Mouse (Mus musculus) hindlimb bud, embryonic 11.5 days (tissue): Measurements from ENCODE around the gene 1700017N19Rik.
"Not testable (repeated sequence)": the region's sequence is repeated elsewhere in the genome, so short reads cannot be mapped to it uniquely, and the experiment has no call there.

Experiments used
- DNase-seq: peaks from one replicate; pipeline ENCODE4 v3.0.0-alpha.2; 2012; ENCODE audit warnings: low read depth, low spot score; ENCODE audit errors: extremely low spot score

1700017N19Rik gene

DNA sequence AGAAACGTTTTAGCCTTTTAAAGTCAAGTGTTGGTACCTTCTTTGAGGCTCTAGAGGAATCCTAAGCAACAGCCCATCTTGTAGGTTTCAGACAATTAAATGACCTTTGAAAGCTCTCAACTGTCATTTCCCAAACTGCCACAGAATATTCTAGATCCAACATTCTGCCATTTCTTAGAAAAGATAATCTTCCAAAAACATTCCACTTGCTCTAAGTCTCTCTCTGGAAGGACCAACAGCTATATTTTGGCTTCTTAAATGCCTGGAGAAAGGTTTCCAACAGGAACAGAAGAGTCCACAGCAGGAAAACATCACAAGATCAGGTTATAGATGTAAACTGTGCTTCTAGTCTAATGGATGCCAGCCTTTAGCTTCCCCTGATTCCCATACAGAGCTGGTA, at the start of gene 1700017N19Rik, which contains the start of gene 4930430F08Rik:
1700017N19Rik (plus strand) TSS at position 162 of the 400 bp plus-strand sequence.
4930430F08Rik (minus strand) TSS at position 101 of the 400 bp plus-strand sequence.
- no peak for DNase-seq

DNA sequence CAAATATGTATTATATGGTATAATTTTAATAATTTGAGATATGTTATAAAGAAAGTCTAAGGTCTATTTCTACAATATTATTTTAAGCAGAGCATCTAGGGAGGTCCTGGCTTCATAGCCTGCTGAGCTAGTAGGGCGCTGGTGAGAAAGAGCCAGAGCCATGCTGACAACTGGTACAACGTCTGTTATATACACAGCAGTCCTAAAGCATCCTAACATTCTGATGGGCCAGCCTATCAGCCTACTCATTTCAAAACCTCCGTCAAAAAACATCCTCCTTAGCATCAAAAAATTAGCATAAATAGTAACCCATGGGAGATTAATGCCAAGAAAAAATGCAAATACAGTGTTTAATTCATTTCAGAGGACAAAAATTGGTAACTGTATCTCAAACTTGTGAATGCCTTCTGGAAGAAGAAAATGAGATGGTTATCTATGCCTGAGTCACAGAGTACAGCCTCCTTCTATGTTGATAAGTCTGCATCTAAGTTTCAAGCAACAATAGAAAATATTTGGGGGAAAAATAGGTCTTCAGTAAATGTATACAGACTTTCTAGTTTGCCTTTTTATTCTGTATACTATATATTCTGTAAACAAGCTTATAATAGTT, 33.6 kb upstream of the 1700017N19Rik start:
- no peak for DNase-seq

DNA sequence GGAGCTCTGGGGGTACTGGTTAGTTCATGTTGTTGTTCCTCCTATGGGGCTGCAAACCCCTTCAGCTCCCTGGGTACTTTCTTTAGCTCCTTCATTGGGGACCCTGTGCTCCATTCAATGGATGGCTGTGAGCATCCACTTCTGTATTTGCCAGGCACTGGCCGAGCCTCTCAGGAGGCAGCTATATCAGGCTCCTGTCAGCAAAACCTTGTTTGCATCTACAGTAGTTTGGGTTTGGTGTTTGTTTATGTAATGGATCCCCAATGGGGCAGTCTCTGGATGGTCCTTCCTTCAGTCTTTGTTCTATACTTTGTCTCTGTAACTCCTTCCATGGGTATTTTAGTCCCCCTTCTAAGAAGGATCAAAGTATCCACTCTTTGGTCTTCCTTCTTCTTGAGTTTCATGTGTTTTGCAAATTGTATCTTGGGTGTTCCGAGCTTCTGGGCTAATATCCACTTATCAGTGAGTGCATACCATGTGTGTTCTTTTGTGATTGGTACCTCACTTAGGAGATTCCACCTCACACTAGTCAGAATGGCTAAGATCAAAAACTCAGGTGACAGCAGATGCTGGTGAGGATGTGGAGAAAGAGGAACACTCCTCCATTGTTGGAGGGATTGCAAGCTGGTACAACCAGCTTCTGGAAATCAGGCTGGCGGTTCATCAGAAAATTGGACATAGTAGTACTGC, 29.9 kb upstream of the 1700017N19Rik start:
- DNase-seq: not testable (repeated sequence)

DNA sequence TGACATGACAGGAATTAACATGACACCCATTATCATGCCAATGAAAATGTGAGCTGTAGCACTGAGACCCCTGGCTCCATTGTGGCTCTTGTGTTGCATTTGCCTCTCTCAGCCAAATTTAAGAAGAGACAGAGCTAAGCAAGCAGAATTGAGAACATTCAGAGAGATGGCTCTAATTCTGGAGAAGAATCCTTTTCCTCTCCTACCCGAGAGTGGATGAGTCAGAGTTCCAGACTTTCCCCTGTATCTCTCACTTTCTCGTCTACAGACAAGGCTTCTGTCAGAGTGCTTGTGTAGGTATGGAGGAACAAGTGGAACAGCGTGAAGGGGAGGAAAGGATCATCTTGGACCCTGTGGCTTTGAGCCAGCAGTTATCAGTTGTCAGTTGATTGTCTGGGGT, 26.2 kb upstream of the 1700017N19Rik start:
- DNase-seq: no peak

DNA sequence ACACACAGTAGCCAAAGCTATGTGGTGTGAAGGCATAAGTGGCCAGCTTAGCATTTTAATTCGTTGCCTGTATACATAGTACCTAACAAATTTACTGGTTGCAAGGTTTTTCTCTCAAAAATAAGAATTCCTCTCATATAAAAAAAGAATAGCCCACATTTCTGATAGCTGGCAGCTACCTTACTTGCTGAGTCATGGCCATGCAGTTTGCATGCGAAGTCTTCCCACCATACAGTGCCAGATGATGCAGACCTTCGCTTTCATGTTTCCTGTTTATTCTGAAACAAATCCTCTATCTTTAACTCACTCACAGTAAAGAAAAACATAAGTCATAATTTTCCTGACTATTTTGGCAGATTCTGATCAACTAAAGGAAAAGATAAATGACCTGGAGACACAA, 18.6 kb upstream of the 1700017N19Rik start:
- no peak for DNase-seq

DNA sequence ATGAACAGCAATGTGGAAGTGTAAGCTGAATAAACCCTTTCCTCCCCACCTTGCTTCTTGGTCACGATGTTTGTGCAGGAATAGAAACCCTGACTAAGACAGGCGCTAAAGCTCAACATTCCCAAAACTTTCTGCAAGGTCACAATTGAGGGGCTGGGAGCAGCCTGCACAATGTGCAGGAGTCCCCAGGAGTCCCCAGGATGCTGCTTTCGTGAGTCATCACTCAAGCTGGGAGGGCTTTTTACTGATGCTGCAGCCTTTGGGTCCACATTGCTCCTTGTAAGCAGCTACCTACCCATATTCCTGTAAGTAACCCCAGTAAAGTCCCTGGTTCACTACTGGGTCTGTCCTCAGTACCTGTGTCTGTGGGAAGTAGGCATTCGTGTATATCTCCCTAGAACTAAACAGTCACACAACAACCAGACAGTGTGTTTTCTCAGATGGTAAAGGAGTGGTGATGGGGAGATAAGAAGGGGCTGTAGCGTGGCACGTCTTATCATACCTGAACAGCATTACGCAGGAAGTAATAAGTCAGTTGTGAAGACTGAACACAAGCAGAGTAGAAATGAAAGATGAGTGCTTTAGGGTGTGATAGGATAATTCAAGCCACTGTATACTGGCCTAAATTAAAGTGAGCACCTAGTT, 15.7 kb upstream of the 1700017N19Rik start:
- DNase-seq: no peak

DNA sequence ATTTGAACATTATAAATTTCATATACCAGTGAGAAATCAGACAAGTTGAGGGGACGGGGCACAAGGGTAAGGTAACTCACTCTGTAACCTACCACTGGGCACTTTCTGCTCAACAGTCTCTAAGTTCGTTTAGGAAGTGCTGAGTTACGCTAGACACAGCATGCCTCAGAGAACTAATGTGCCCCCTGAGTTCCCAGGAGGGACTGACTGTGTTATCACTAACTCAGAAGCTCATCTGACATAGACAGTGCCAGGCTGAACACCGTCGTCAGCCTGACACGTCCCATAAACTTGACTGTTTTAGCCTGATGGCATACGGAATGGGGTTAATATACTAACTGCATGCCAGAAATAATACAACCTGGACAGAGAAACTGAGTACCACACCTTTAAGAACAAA, 15.0 kb upstream of the 1700017N19Rik start:
- DNase-seq: no peak

DNA sequence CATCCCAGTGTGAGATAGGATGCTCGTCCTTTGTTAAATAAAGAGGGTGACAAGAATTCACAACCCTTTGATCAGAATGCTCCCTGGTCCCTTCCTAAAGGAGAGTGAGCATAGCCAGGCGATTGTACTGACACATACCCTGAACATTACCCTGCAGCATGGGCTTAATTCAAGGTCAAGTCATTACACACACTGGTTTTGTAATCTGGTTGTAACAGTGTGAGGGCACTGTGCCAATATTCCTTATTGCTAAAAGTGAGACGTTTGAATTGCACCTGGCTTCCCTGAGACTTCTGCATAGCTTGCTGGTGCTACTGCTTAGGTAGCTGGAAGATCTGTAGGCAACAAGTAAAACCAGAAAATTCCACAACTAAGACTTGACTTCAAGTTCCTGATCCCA, 6.1 kb upstream of the 1700017N19Rik start:
- DNase-seq: no peak

DNA sequence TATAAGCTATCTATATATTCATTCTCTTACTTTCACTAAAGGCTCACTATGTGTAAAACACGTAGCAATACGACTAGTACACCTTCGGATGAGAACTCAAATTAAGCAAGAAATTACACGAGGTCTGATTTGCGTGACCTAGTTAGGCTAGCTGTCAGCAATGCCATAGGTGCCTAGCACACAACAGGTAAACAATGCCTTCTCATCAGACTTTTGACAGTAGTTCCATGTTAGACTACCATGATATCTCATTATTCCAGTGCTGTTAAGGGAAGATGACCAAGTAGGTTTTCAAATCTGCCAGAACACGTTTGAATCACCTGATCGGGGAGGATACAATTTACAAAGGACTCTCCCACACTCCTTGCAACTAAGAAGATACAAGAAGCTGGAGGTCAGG, 1.8 kb upstream of the 1700017N19Rik start:
- DNase-seq: no peak

DNA sequence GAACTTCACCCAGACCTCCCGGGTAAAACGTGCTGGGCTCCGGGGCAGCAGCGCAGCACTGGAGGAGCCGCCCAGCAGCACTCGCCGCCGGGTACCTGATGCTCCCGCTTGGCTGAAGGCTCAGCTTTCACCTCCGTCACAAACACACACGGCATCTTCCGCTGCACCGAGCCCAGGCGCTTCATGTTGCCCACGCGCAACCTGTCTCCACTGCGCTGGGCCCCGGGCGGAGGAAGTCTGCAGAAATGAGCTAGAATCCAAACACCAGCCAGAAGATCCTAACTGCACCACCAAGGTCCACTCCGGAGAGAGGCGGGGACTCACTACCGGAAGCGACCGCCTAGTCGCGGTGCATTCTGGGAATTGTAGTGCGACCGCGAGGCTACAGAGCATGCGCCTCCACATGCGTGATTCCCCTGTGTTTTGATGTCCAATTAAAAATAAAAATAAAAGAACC, 1.3 kb upstream of the 1700017N19Rik start:
- DNase-seq: peak; percentile 75

DNA sequence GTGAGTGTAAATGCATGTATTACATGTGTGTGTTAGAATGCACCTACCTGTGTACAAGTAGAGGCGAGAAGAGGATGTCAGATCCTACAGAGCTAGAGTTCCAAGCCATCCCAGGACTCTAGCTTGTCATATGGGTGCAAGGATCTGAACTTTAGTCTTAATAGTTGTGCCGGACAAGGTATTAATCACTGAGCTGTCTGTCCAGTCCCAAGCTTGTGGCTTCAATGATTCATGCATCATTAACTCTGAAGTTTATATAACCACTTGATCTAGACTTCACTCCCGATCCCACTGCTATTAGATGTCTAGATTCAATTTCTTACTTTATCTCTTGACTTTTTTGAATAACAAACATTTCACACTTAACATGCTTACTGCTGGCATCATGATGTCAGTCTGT, 8.1 kb downstream of the 1700017N19Rik start:
- no peak for DNase-seq

DNA sequence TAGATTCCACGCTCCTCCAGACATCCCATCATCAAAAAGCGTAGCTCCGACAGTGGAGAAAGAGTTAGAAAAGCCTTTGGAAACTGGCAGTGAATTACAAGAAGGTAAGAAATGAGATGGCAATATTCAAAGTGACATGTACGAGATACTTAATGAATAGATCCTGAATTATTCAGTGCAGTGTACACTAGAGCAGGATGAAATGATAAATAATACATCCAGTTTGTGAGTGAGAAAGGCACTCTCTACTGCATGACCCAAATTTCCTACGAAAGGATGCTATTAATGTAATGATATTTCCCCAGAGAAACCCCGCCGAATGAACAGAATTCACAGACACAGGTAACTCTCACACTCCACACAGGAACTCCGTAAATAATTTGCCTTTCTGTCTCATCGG, 13.2 kb downstream of the 1700017N19Rik start:
- no peak for DNase-seq

DNA sequence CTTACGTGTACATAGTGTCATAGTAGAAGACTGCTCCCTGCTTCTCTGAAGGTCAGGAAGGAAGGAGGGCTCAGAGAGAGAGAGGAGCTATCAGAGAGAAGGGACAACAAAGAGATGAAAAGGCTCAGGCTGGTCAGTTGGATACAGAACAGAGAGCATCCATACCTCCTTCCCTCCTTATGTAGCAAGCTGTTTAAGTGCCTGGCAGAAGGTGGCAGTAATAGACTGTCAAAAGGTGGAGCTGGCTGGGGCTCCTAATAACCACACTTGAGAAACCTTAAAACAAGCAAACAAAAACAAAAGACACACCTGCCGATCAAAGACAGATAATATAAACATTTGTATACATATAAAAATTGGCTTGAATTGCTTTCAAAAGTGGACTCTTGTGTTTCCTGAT, 14.0 kb downstream of the 1700017N19Rik start:
- DNase-seq: no peak

DNA sequence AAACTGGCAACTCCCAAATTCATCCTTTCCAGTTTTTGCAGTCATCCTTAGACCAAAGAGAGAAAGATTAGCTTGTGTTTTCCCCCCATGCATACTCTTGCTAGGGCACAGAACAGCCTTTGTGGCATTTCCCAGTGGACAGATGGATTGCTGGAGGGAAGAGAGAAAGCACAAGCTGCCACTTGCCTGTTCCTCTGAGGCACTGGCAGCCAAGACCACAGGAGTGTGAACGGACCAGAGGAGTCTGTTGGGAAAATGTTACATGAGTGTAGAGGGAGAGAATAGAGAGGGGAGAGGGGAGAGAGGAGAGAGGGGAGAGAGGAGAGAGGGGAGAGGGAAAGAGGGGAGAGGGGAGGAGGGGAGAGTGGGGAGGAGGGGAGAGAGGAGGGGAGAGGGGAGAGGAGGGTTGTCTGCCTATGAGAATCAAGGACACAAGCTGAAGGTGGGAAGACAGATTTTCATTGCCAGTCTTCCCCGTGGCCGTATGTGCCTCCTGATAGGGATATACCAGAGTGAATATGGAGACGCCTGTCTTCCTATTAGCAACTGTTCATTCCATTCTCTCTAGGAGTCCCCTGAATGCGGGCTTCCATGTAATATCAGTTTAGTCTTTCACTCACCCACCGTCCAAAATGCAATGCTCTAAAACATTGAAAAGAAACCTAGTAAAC, 27.1 kb downstream of the 1700017N19Rik start:
- no peak for DNase-seq

DNA sequence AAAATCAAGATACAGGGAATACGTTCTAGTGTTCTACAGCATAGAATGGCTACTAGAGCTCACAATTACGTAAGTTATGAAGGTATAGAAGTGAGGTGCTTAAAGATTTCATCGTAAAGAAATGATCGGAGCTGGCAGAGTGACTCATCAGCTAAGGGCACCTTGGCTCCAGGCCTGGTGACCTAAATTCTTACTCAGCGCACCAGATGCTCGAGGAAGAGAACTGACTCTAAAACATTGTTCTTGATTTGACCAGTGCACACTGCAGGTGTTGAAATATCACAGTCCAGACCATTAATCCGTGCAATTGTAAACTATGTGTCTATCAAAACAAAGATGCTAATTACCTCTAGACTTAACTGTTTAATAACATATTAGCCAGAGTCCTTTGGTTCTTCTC, 29.2 kb downstream of the 1700017N19Rik start:
- no peak for DNase-seq

DNA sequence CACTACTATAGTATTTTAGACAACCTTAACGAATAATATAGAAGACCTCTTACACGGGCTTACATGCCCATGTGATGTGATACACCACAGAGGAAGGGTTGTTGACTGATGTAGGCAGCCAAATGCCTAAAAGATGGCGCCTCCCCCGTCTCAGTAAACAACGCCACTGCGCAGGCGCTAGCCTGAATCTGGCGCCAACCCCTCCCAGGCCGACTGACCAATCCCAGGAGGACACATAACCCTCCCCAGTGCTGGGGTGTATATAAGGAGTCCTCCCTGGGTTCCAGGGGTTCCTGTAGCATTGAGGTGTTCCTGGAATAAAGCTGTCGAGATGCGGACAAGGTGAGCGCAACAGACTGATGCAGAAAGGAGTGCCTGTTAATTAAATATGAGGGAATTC, 29.8 kb downstream of the 1700017N19Rik start:
- DNase-seq: no peak

DNA sequence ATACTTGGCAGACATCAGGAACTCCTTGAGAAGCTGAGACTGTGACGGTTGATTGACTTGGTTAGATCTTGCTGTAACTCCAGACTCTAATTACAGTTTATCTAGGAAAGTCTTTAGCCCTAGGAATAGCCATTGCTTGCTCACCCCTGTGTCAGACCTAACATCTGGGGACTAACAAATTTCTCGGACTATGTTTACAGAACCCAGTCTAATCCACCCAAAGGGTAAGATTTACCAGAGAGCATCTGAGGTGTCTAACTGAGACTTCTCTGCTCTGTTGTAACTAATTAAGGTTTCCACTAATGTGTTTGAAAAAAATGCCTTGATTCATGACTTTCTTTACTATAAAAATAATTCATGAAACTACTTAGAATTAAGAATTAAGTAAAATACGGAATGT, 32.2 kb downstream of the 1700017N19Rik start:
- no peak for DNase-seq

DNA sequence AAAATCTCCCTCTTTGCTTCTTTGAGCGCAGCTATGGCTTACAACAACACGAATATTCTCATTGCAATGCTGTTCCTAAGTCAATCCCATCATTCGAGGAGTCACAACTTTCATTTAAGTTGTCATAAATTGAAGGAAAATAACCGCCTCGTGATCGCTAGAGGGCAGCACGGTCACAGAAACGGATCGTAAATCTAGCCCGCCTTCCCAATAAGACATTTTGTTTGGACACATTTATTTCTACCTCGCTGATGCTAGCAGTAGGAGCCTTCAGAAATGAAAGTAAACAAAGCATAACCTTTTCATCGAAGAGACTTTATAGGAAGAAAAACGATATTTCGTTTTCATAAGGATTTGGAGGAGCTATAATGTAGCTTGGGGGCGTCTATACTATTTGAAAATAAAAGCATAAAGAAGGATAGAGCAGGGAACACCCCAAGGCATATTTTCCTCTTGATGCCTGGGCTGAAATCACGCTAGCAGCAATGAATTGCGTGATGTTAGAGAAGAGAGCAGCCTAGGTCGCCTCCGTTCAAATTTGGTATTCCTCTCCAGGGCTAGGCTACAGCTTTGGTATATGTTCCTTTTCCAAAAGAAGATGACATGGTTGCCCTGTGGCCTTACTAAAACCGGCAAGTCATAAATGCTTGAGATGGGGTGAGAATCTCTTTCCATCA, 39.6 kb downstream of the 1700017N19Rik start:
- DNase-seq: peak; percentile 37

DNA sequence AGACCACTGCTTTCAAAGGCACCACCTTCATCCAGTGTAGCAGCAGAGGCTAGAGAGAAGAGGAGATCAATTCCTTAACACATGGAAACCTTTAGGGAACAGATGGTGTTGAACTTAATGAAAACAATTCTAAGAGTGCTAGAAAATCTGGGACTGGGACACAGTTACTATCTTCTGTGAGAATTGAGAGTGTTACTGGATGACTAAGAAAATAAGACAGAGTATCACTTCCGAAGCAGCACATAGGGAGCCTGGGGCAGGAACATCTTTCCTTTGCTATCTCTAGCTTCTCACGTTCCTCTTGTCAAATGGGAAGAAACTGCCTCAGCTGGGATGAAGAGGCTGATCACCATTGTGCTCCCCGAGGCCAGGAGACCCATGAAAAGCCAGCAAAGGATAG, 52.6 kb downstream of the 1700017N19Rik start:
- no peak for DNase-seq

DNA sequence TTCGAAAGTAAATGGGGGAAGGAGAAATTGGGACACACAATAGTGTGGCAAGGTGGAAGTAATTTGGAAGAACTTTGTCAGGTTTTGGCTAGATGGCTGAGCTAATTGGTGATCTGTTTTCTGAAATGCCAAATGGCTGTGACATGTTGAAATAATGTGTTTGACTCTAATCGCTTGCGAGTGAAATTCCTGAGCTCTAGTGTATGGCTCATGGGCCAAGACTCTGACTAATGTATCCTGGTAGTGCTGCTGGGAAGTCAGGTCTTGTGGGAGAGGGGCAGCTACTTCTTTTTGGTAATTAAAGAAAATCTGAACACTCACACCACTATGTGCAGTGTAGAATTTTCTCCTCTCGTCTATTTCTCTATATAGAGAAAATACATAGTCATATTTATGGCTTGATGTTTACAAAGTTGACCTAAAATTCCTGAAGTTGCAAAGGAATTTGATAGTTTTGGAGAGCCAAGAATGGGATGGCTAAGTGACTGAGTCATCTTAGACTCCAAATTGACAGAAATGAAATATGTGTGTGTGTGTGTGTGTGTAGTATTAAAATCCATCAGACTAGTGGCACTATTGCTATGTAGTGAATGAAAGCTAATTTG, 55.1 kb downstream of the 1700017N19Rik start:
- no peak for DNase-seq

DNA sequence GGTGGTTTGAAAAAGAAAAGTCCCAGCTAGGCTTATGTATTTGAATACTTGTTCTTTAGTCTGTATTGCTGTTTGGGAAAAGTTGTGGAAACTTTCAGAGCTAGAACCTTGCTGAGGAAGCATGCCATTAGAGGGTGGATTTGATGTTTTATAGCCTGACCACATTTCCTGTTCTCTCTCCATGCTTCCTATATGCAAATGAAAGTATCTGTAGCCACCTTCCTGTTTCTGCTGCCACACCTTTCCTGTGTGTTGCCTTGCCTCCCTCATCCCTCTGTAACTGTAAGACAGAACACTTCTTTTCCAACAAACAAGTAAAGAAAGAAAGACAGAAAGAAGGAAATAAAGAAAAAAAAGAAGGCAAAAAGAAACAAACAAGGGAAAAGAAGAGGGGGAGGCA, 63.9 kb downstream of the 1700017N19Rik start:
- DNase-seq: no peak
